Mouse (Mus musculus) kidney, adult 2 months (tissue): ENCODE data around the gene Slc6a8.

Experiments used
- CTCF ChIP-seq: fragments of 200-500 bp; conservative IDR thresholded peaks from 2 replicates; pipeline ENCODE4 v1.5.1; 2011; ENCODE audit warnings: low read depth, mild to moderate bottlenecking, control low read depth, low read length, moderate library complexity, mixed read lengths; ENCODE audit not compliant: insufficient read depth, insufficient read length
- POLR2A ChIP-seq: fragments of 200-500 bp; IDR thresholded peaks from one replicate; pipeline ENCODE4 v1.6.1; 2011; ENCODE audit warnings: low read depth, low read length, control low read depth

DNA sequence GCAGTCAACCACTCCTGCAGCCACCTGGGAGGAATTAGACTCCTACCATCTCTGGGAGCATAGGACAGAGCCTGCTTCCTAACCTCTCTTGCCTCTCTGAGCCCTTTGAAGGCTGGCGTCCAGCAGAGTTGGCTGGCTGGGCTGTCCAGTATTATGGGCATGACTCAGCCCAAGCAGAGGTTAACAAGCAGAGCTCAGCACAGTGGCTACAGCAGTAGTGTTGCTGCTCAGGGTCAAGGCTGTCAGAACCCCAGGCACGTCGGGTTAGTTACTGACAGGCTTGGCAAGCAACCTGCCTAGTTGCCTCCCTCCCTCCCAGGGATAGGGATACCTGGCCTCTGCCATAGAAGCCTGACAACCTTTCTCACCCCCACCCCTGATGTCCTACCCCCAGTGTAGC lies 45.3 kb downstream of the Slc6a8 start:
- TF ChIP-seq CTCF: no peak
- TF ChIP-seq POLR2A: no peak
